Mouse (Mus musculus) liver, adult 2 months (tissue): Measurements from ENCODE around the gene Prss53. TPM values are rescaled to one million over a fixed set of nuclear protein-coding genes. Genes with fewer than 3 reads are reported as not detected.

Experiments used
- DNase-seq: peaks from one replicate; pipeline ENCODE4 v3.0.0-alpha.2; 2011; ENCODE audit warnings: low read depth, low spot score; ENCODE audit errors: extremely low read depth
- H3K27ac ChIP-seq: fragments of 200-500 bp; replicated peaks from 2 replicates; pipeline ENCODE4 v1.5.1; 2012; ENCODE audit warnings: low read depth, mild to moderate bottlenecking, control low read depth, inconsistent platforms, low read length; ENCODE audit not compliant: insufficient read depth
- H3K27me3 ChIP-seq: fragments of 200-500 bp; 2 replicates; pipeline ENCODE4 v1.6.1; 2012; ENCODE audit warnings: mild to moderate bottlenecking, moderate library complexity, low read length, inconsistent platforms; ENCODE audit not compliant: control insufficient read depth, insufficient read depth
- H3K36me3 ChIP-seq: fragments of 200-500 bp; 2 replicates; pipeline ENCODE4 v1.6.1; 2012; ENCODE audit warnings: low read length, inconsistent platforms; ENCODE audit not compliant: control insufficient read depth, insufficient read depth
- H3K4me1 ChIP-seq: fragments of 200-500 bp; 2 replicates; pipeline ENCODE4 v1.6.1; 2011; ENCODE audit warnings: low read length; ENCODE audit not compliant: control insufficient read depth, insufficient read depth
- H3K4me3 ChIP-seq: fragments of 200-500 bp; 2 replicates; pipeline ENCODE4 v1.5.1; 2011; ENCODE audit warnings: low read depth, mild to moderate bottlenecking, control low read depth, low read length, moderate library complexity; ENCODE audit not compliant: insufficient read depth
- H3K79me2 ChIP-seq: fragments of 200-500 bp; 2 replicates; pipeline ENCODE4 v1.6.1; 2012; ENCODE audit warnings: inconsistent platforms, mild to moderate bottlenecking, low read length, moderate library complexity; ENCODE audit not compliant: control insufficient read depth, insufficient read depth
- H3K9ac ChIP-seq: fragments of 200-500 bp; 2 replicates; pipeline ENCODE4 v1.6.1; 2012; ENCODE audit warnings: low read depth, mild to moderate bottlenecking, control low read depth, inconsistent platforms, low read length
- CTCF ChIP-seq: fragments of 200-500 bp; IDR thresholded peaks from 2 replicates; pipeline ENCODE4 v1.5.1; 2011; ENCODE audit warnings: low read depth, low read length, control low read depth
- POLR2A ChIP-seq: fragments of 200-500 bp; IDR thresholded peaks from 2 replicates; pipeline ENCODE4 v1.6.1; 2011; ENCODE audit warnings: low read length, control low read depth; ENCODE audit not compliant: insufficient read depth; ENCODE audit errors: extremely low read depth
- WGBS: fragments of 180-500 bp; shearing (Covaris S2); methylation state at CpG from one replicate; pipeline ENCODE4 v1.1.7; 2018; 5-methylcytosine and 5-hydroxymethylcytosine counted together
- polyA plus RNA-seq: library from polyadenylated mRNA; depleted of rRNA; stranded (reverse); fragments of >200 nt; gene quantifications from 2 replicates; pipeline ENCODE4 v1.2.3, GENCODE M21; 2012
- total RNA-seq: library from RNA; depleted of rRNA; stranded (reverse); fragments of >200 nt; gene quantifications from 2 replicates; pipeline ENCODE4 v1.2.3, GENCODE M21; 2014

Gene Prss53
- total and polyA plus RNA-seq, 2 experiments = 2.3 to 12.0 TPM

DNA sequence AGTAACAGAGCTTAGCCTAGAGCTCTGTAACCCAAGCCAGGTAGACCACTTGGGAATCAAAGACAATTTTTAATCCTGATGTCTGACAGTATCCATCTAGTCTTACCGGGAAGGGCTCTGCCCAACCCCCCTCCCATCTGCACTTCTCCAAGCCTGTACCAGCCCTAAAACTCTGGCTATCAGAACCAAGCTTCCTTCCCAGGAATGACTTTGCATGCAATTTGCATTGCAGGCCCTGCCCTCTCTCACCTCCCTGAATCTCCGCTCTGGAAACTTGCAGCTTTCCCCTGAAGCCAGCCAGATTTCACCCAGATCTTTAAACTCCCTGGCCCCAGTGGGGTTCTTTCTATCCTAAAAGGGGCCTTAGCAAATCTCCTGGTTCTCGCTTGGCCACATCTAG is 3.0 kb downstream of the Prss53 start:
- Histone ChIP-seq H3K27ac (no peak overlapping the region), H3K27me3 (no peaks in the 10 kb centered on the region), H3K4me1 (0 out of 2 replicates have a peak, but pooled peaks cover 6% of the 10 kb centered on the region), H3K9ac (no peak overlapping the region), H3K79me2 (peaks cover 5% of the 10 kb centered on the region), H3K36me3 (peaks cover 19% of the 10 kb centered on the region), H3K4me3 (no peak overlapping the region)
- DNase-seq = no peak
- WGBS = 82% methylated on average over 3 of the region's 3 CpGs
- no peak for TF ChIP-seq CTCF
- no peak for TF ChIP-seq POLR2A

DNA sequence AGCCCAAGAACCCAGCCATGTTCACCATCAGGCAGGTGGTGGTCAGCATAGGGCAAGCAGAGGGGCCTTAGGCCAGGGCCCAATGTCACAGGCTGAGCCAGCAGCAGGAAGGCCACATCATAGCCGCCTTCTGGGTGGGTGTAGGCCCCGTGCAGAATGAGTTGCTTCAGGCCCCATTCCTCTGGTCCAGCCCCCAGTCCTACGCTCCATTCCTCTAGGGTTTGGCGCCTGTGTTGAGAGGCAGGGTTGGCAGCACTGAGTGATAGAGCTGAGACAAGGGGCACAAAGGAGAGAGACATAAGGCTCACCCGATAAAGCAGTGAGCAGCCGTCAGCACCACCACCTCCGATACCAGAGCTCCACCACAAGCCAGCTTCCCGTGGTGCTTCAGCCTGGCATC is 3.6 kb downstream of the Prss53 start:
- 92% methylated on average over 8 of the region's 8 CpGs for WGBS
- Histone ChIP-seq H3K79me2 (peaks cover 8% of the 10 kb centered on the region), H3K4me1 (0 out of 2 replicates have a peak, but pooled peaks cover 6% of the 10 kb centered on the region), H3K36me3 (peaks cover 15% of the 10 kb centered on the region; the same call in 1 of the 2 replicates), H3K4me3 (no peak overlapping the region), H3K27ac (no peak overlapping the region), H3K9ac (no peak overlapping the region), H3K27me3 (no peaks in the 10 kb centered on the region)
- TF ChIP-seq POLR2A (no peak), CTCF (no peak)
- no peak for DNase-seq

DNA sequence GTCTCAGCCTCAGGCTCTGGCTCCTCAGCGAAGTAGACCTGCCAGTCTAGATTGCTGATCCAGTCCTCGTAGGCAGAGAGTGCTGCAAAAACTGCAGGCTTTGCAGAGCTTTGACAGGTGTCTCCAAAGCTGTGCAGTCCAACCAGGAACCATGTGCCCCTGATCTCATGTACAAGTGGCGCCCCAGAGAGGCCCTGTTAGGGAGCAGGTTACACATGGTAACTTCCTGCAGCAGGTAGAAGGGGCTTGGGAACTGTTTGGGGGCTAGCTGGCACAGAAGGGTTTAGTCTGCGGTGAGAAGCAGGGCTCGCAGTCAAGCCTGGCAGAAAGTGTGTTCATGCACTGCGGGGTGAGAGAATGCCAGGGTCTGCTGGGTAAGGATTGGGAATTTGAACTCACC is 4.2 kb downstream of the Prss53 start:
- Histone ChIP-seq H3K27me3 (no peaks in the 10 kb centered on the region), H3K27ac (no peak overlapping the region), H3K79me2 (peaks cover 11% of the 10 kb centered on the region), H3K4me1 (0 out of 2 replicates have a peak, but pooled peaks cover 3% of the 10 kb centered on the region), H3K36me3 (peaks cover 15% of the 10 kb centered on the region; the same call in 1 of the 2 replicates), H3K9ac (no peak overlapping the region), H3K4me3 (no peak overlapping the region)
- no peak for TF ChIP-seq CTCF
- no peak for TF ChIP-seq POLR2A
- 93% methylated on average over 6 of the region's 6 CpGs for WGBS
- DNase-seq = no peak

DNA sequence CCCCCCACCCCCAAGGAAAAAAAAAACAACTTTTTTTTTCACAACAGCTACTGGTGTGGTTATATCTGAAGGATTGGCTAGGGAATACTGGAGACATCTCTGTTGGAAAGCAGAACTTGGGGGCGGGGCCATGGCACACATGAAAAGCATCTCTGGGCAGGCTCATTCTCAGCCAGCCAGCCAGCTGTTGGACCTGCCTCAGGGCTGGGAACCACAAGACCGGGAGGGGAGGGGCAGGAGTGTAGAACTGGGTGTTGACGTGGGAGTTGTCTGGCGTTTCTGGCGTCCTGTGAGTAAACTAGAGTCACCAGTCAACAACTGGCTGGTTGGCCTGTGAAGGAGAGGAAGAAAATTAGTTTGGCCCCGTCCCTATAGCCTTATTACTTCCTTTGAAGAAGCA is 4.8 kb downstream of the Prss53 start:
- H3K4me1 ChIP-seq = 0 out of 2 replicates have a peak, but pooled peaks cover 3% of the 10 kb centered on the region
- no peak overlapping the region for H3K9ac ChIP-seq
- TF ChIP-seq POLR2A = no peak
- TF ChIP-seq CTCF = no peak
- H3K36me3 ChIP-seq = peaks cover 21% of the 10 kb centered on the region
- DNase-seq = peak; percentile 52
- WGBS = 45% methylated on average over 6 of the region's 6 CpGs
- H3K27me3 ChIP-seq = no peaks in the 10 kb centered on the region
- H3K79me2 ChIP-seq = peaks cover 15% of the 10 kb centered on the region
- H3K4me3 ChIP-seq = no peak overlapping the region
- no peak overlapping the region for H3K27ac ChIP-seq

DNA sequence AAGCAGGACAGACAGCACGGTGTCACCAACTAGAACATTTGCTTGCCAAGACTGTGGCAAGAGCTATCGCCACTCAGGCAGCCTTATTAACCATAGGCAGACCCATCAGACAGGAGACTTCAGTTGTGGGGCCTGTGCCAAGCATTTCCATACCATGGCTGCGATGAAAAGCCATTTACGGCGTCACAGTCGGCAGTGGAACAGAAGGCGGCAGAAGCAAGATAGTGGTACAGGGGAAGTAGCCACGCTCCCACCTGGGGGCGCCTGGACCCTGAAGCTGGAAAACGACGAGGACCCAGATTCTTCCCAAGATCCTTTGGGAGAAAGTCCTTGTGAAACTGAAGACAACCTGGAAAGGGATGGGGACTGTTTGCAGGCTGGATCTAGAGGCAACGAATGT is 10.3 kb downstream of the Prss53 start:
- DNase-seq = no peak
- 89% methylated on average over 12 of the region's 12 CpGs for WGBS
- Histone ChIP-seq H3K79me2 (peaks cover 31% of the 10 kb centered on the region), H3K27ac (no peak overlapping the region), H3K36me3 (peaks cover 16% of the 10 kb centered on the region), H3K27me3 (no peaks in the 10 kb centered on the region), H3K9ac (no peak overlapping the region), H3K4me3 (no peak overlapping the region), H3K4me1 (peaks cover 5% of the 10 kb centered on the region; the same call in 1 of the 2 replicates)
- TF ChIP-seq POLR2A (no peak), CTCF (no peak)

DNA sequence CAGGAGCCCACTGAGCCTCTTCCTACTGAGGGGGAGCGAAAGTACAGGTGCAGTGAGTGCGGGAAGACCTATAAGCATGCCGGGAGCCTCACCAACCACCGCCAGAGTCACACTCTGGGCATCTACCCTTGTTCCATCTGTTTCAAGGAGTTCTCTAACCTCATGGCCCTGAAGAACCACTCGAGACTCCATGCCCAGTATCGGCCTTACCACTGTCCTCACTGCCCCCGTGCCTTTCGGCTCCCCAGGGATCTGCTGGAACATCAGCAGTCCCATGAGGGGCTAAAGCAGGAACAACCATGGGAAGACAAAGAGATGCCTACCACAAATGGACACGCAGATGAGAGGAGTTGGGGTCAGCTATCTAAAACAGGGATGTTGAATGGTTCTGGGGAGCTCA is 11.5 kb downstream of the Prss53 start:
- Histone ChIP-seq H3K27me3 (no peaks in the 10 kb centered on the region), H3K79me2 (peaks cover 31% of the 10 kb centered on the region), H3K4me3 (no peak overlapping the region), H3K9ac (no peak overlapping the region), H3K27ac (no peak overlapping the region), H3K4me1 (peaks cover 9% of the 10 kb centered on the region), H3K36me3 (peaks cover 9% of the 10 kb centered on the region)
- DNase-seq = no peak
- TF ChIP-seq POLR2A (no peak), CTCF (no peak)
- 98% methylated on average over 9 of the region's 9 CpGs for WGBS
